Mouse (Mus musculus): ENCODE results near the gene Chit1.

The Chit1 gene

DNA sequence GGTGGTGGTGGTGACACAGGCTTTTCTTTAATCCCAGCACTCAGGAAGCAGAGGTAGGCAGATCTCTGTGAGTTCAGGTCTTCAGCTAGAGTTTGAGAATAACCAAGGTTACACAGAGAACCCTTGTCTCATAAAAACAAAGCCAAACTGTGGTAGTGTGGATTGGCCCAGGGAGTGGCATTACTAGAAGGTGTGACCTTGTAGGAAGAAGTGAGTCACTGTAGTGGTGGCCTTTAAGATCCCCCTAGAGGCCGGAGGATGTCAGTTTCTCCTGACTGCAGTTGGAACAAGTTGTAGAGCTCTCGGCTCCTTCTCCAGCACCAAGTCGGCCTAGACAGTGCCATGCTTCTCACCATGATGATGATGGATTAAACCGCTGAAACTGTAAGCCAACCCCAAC, at the start of gene Chit1:
Gene Chit1, plus strand, starts transcription at position 264 of the 400 bp plus-strand sequence.
- DNase-seq (ENCODE audit: low spot score in 2 of 2), result no peak

DNA sequence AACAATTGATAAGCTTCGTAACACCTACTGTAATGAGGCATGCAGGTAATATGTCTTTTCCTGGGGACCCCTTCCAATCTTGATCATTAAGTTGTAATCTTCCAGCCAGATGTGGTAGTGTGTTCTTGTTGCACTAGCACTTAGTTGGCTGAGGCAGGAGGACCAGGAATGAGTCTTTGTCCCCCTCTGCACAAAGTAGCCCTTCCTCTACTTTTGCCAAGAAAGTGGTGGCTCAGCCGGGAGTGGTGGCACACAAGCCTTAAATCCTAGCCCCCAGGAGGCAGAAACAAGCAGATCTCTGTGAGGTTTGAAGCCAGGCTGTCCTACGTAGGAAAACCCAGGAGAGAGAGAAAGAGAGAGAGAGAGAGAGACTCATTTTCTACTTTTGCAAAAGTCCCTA, 49.1 kb upstream of the Chit1 start:
- DNase-seq (ENCODE audit: low spot score in 2 of 2), result no peak

- peak in 1 of 2 experiments; percentile 47 for DNase-seq (ENCODE audit: low spot score in 2 of 2)
Measured at GRCm38 (mm10) chr1:134062411-134063085, 48.5 kb upstream of the Chit1 start.

GRCm38 (mm10) chr1:134063086-134063772, 47.8 kb upstream of the Chit1 start:
- DNase-seq (ENCODE audit: low spot score in 2 of 2), result peak; percentile 49 to 67

DNA sequence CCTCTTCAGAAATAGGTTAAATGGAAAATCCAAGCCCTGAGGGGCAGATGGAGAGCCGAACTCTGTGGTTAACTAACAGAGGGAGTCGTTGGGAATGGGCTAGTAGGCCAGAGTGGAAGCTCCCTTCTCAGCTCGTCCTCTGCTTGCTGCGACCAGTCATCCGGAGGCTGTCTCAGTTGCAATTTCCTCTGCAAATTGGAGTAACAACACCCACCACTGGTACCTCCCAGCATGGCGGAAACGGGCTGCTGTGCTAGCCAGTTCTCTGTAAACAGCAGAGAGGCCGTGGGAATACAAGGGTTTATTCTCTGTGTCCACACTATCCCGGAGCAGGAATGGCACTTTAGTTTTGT, 47.3 kb upstream of the Chit1 start:
- DNase-seq (ENCODE audit: low spot score in 2 of 2), result no peak

GRCm38 (mm10) chr1:134064296-134064831, 46.7 kb upstream of the Chit1 start:
- no peak for DNase-seq (ENCODE audit: low spot score in 2 of 2)

GRCm38 (mm10) chr1:134065241-134065809, 45.7 kb upstream of the Chit1 start:
- DNase-seq (ENCODE audit: low spot score in 2 of 2), result no peak

- DNase-seq (ENCODE audit: low spot score in 2 of 2), result no peak
Measured at GRCm38 (mm10) chr1:134066554-134066953, 44.5 kb upstream of the Chit1 start.

DNA sequence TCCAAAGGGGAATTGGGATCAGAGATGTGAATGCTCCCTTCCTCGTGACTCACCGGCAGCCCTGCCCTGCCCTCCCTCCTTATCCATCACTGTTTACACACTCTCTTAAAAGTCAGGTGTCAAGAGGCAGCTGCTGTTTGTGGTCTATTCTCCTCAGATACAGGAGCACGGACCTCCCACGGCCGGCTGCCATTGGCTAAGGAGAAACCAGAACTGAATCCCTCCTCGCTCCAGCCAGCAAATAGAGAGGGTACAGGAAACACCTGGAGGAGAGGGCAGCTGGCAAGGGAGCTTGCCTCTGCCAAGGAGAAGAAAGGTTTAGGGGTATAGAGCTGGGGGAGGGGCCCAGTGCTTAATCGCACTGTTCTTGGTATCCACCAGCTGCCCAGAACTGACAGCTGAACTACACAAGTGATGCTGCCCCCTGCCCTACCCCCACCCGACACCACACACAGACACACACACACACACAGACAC, 43.9 kb upstream of the Chit1 start:
- peak in 1 of 2 experiments; percentile 55 for DNase-seq (ENCODE audit: low spot score in 2 of 2)

GRCm38 (mm10) chr1:134070099-134070669, 40.9 kb upstream of the Chit1 start:
- DNase-seq (ENCODE audit: low spot score in 2 of 2), result no peak

GRCm38 (mm10) chr1:134071411-134072018, 39.5 kb upstream of the Chit1 start:
- no peak for DNase-seq (ENCODE audit: low spot score in 2 of 2)

DNA sequence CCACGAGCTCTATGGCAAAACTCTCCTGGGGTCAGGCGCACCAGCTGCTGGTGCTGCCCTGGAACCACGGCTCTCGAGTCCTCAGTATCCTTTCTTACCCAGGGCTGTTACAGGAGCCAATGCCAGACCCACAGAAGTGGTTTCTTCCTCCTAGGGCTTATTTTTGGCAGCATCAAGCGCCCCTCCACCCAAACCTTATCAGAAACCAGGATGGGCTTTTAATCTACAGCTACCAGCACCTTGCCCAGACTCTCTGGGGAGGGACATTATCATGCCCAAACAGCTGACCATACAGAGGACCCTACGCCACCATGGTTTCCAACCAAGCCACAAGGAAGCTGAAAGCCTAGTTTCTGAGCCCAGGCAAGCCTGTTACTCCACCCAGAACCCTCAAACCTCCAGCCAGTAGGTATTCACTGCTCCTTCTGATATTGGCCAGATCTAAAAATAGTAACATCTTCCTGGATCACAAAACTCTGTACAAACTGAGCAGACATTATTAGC, 37.9 kb upstream of the Chit1 start:
- no peak for DNase-seq (ENCODE audit: low spot score in 2 of 2)

- DNase-seq (ENCODE audit: low spot score in 2 of 2), result no peak
Measured at GRCm38 (mm10) chr1:134073658-134074057, 37.4 kb upstream of the Chit1 start.

GRCm38 (mm10) chr1:134074184-134074583, 36.9 kb upstream of the Chit1 start:
- no peak for DNase-seq (ENCODE audit: low spot score in 2 of 2)

DNA sequence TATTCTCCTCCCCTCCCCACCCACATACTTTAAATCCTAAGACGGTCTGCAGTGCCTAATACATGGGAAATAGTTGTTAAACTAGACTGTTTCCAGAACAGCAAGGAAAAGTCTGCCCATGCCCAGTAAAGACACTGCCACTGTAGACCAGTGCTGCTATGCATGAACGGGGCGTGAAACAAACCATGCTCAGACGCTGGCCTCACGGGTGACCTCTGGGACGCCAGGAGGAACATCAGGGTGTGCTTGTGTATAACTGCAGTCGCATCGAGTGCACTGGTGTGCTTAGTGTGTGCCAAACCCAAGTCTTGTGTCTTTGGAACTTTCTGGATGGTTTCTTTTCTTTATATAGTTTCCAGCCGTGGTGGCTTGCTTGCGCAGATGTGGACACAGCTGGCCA, 36.4 kb upstream of the Chit1 start:
- DNase-seq (ENCODE audit: low spot score in 2 of 2), result no peak

DNA sequence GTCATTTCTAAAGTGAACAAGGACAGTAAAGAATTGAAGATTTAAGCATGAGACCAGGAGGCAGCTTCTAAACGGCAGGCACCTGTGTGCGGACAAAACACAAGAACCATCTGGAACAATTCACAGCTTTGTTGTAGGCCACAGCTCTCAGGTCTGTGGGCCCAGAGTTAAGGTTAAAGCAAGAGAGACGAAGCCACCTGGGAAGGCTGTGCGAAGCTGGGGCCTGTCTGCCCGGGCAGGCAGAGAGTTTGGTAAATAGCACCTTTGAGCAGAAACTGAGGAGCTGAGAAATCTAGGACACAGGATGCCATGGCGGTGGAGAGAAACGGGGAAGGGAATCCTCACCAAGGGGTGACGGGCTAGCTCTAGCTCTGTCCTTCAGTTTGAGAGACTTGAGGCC, 35.5 kb upstream of the Chit1 start:
- no peak for DNase-seq (ENCODE audit: low spot score in 2 of 2)

GRCm38 (mm10) chr1:134076789-134077188, 34.3 kb upstream of the Chit1 start:
- DNase-seq (ENCODE audit: low spot score in 2 of 2), result no peak

DNA sequence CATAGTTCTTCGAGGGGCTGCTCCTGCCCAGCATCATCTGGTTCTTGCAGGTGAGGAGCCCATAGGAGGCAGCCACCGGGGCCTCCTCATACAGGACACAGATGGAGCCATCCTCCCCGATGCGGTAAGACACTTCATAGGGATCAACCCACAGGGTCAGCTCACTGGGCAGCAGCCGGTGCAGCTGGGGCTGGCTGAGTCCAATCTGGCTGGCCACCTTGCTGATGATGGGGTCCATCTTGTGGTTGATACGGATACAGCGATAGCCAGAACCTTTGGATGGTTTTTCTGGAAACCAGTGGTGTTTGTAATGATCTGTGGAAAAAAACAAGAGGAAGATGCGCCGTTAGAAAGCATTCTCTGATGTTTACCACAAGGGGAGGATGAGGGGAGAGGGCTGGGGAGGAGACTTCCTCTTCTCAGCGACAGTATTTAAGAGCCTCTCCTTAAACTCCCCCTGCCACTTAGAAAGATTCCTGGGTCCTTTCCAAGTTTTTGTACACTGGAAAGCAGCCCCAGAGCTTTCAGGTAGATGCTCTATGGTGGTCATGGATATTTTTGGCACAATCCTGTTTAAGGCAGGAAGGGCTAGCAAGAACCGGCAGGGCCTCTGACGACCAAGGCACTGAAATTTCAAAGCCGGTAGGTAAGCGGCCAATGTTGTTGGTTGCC, 33.5 kb upstream of the Chit1 start:
- DNase-seq (ENCODE audit: low spot score in 2 of 2), result no peak

- DNase-seq (ENCODE audit: low spot score in 2 of 2), result no peak
Measured at GRCm38 (mm10) chr1:134078061-134078795, 32.8 kb upstream of the Chit1 start.

DNA sequence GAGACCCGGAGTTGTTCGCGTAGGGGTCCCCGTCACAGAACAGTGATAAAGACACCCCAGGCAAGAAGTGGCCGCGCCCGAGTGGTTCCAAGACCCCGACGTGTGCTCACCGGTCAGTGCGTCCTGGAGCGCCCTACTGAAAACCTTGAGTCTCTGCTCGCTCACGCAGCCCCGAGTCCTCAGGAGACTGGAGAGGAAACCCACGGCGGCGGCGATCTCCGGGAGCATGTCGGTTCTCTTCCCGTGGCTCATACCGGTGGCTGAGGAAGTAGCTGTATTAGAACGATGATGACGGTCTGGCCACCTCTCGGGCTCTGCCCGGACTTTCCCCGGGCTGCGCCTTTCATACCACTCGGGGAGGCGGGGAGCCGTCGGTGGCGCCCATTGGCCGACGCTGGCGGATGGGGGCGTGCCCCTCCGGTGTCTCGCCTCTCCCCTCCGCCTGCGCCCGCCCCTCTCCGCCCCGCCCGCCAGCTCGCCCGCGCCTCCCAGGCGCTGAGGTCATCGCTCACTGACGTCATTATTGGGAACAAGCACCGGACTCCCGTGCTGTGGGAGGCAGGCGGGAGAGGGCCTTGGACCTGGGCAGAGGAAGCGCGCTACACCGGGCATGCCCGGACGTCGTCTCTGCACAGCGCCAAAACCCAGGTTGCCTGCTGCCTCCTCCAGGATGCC, 32.1 kb upstream of the Chit1 start, which contains the start of gene Btg2:
Gene Btg2, minus strand, starts transcription at position 319 of the 675 bp plus-strand sequence.
- peak; percentile 92 to 95 for DNase-seq (ENCODE audit: low spot score in 2 of 2)

All from frontal cortex, postnatal 10 days (tissue).